Mouse (Mus musculus) natural killer cell, adult 2 months (primary cell): ENCODE data around the gene Gart.
A peak's percentile ranks its signal among the peaks of the same experiment; 100 is the strongest.
"Not testable (repeated sequence)": the region's sequence is repeated elsewhere in the genome, so short reads cannot be mapped to it uniquely, and the experiment has no call there.

Experiments used
- DNase-seq, 2 experiments: peaks; one replicate each; pipeline ENCODE4 v3.0.0; 2022; ENCODE audit warnings: low spot score in 2 of 2

Gart gene

GRCm38 (mm10) chr16:91648220-91648550, 1.4 kb upstream of the Gart start:
- peak; percentile 55 to 61 for DNase-seq

GRCm38 (mm10) chr16:91647461-91648219, 888 bp upstream of the Gart start, which contains the start of gene Son:
Gene Son (plus strand): TSS chr16:91647506.
- DNase-seq = peak; percentile 94 to 95

- peak in 1 of 2 experiments; percentile 29 for DNase-seq
Measured at GRCm38 (mm10) chr16:91645995-91646602, 653 bp downstream of the Gart start.

- DNase-seq = not testable (repeated sequence)
Measured at GRCm38 (mm10) chr16:91645420-91645819, 1.3 kb downstream of the Gart start.

GRCm38 (mm10) chr16:91644901-91645300, 1.9 kb downstream of the Gart start:
- DNase-seq = no peak

- DNase-seq = no peak
Measured at GRCm38 (mm10) chr16:91640171-91640570, 6.6 kb downstream of the Gart start.

- DNase-seq = no peak
Measured at GRCm38 (mm10) chr16:91639636-91640035, 7.1 kb downstream of the Gart start.

GRCm38 (mm10) chr16:91639161-91639560, 7.6 kb downstream of the Gart start:
- no peak for DNase-seq

GRCm38 (mm10) chr16:91633641-91634040, 13.1 kb downstream of the Gart start:
- no peak for DNase-seq

- DNase-seq = no peak
Measured at GRCm38 (mm10) chr16:91632940-91633339, 13.8 kb downstream of the Gart start.

GRCm38 (mm10) chr16:91632439-91632838, 14.3 kb downstream of the Gart start:
- no peak for DNase-seq

GRCm38 (mm10) chr16:91630584-91630983, 16.2 kb downstream of the Gart start:
- DNase-seq = no peak

- DNase-seq = no peak
Measured at GRCm38 (mm10) chr16:91629749-91630148, 17.0 kb downstream of the Gart start.

- no peak for DNase-seq
Measured at GRCm38 (mm10) chr16:91628673-91629072, 18.1 kb downstream of the Gart start.

- DNase-seq = no peak
Measured at GRCm38 (mm10) chr16:91627831-91628230, 18.9 kb downstream of the Gart start.

GRCm38 (mm10) chr16:91623074-91623473, 23.7 kb downstream of the Gart start:
- no peak for DNase-seq

GRCm38 (mm10) chr16:91620991-91621390, 25.8 kb downstream of the Gart start:
- DNase-seq = no peak

GRCm38 (mm10) chr16:91620185-91620584, 26.6 kb downstream of the Gart start:
- no peak for DNase-seq

GRCm38 (mm10) chr16:91618511-91619501, 27.9 kb downstream of the Gart start, which contains the start of gene Dnajc28:
Gene Dnajc28 (minus strand): TSS chr16:91619026.
- peak; percentile 61 to 74 for DNase-seq

- no peak for DNase-seq
Measured at GRCm38 (mm10) chr16:91614552-91614951, 32.2 kb downstream of the Gart start.

- no peak for DNase-seq
Measured at GRCm38 (mm10) chr16:91612525-91612924, 34.2 kb downstream of the Gart start.

GRCm38 (mm10) chr16:91611248-91611647, 35.5 kb downstream of the Gart start:
- no peak for DNase-seq
